Mouse (Mus musculus) ES-Bruce4 (cell line): ENCODE data around the gene Tfpt.

Source experiments
- CTCF ChIP-seq: IDR thresholded peaks from one replicate; pipeline ENCODE4 v1.8.1; 2011; ENCODE audit warnings: low read depth, low read length
- EP300 ChIP-seq: IDR thresholded peaks from 2 replicates; pipeline ENCODE4 v1.6.1; 2011; ENCODE audit warnings: low read depth, low read length; ENCODE audit not compliant: insufficient read depth
- POLR2A ChIP-seq: IDR thresholded peaks from one replicate; pipeline ENCODE4 v1.8.1; 2011; ENCODE audit warnings: low read length; ENCODE audit not compliant: insufficient read depth

DNA sequence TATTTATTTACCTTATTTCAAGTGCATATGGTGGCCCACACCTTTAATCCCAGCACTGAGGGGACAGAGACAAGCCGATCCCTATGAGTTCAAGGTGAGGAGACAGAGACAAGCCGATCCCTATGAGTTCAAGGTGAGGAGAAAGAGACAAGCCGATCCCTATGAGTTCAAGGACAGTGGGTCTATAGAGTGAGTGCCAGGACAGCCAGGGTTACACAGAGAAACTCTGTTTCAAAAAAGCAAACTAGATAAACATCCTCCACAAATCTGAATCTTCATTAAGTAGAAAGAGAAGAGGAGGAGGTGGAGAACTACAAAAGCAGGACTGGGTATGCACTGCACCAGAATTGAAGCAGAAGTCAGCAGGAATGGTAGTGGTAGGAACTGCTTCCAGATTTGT lies 21.1 kb downstream of the Tfpt start:
- TF ChIP-seq EP300 (no peak), CTCF (no peak), POLR2A (no peak)
